Mouse (Mus musculus): Measurements from ENCODE around the gene Olfr9.

DNA sequence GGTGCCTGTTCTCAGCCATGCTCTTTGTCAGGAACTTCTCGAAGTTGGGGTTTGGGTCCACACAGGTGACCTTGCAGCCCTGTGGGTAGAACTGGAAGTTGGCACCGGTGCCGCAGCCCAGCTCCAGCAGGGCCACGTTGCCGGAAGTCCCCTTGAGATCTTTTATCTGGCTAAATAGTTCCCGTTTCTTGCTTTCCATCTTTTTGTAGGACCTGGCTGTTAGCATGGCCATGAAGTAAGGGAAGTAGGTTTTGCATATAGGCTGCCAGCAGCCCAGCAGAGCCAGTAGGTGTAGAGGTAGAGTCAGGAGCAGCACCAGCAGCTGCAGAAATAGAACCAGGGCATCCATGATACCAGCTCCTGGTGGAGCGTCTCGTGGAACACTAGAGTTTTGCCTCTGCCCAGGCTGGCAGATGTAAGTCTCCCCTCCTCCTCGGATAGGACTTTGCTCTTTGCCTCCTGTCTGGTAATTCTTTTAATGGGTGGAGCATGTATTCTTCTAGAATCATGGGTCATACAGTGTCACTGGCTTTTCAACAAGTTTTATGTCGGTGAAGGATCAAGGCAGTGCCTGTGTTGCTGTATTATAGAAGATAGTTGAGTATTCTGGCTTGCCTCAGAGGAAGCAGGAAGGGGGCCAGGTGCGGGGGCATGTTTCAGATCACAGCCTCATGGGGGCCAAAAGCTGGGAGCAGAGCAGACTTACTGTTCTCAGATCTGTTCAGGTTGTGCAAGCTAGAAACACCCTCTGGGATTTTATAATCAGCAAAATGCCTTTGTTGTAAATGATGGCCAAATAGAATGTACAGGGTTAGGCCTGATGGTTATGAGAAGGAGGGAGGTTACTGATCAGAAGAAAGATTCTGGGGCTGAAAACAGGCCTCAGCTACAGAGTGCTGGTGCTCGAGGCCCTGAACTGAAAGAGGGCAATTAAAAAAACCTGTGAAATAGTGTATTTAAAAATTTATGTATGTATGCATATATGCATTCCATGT is 28.3 kb upstream of the Olfr9 start, which contains the start of gene Mettl7b:
- no peak for TF ChIP-seq CTCF (IDR thresholded peaks at IDR 0.05; ENCODE audit: low read depth, low read length)
- TF ChIP-seq POLR2A (IDR thresholded peaks at IDR 0.05; ENCODE audit: insufficient read depth, low read length) = no peak
- TF ChIP-seq EP300 (IDR thresholded peaks at IDR 0.05; ENCODE audit: insufficient read depth, low read depth, low read length) = no peak

Measured in ES-Bruce4 (cell line).